Mouse (Mus musculus) limb, embryonic 10.5 days (tissue): ENCODE measurements at regions not wholly inside any gene's neighbourhood (a gene's known extent, or its start where the extent isn't known, plus 50 kb on each side); places are given as distances from the start of the nearest gene placed in this dataset.
"Not testable (repeated sequence)": the region's sequence is repeated elsewhere in the genome, so short reads cannot be mapped to it uniquely, and the experiment has no call there.

Experiments used
- DNase-seq: peaks from one replicate; pipeline ENCODE4 v3.0.0-alpha.2; 2017; ENCODE audit warnings: low spot score
- H3K27ac ChIP-seq: fragments of 300-500 bp; sonication (generic); 2 replicates; pipeline ENCODE4 v1.5.1; 2016; ENCODE audit warnings: mild to moderate bottlenecking
- H3K27me3 ChIP-seq: fragments of 300-500 bp; sonication (generic); 2 replicates; pipeline ENCODE4 v1.6.1; 2016; ENCODE audit warnings: low read depth, mild to moderate bottlenecking; ENCODE audit not compliant: poor library complexity, severe bottlenecking
- H3K36me3 ChIP-seq: fragments of 300-500 bp; sonication (generic); 2 replicates; pipeline ENCODE4 v1.6.1; 2016; ENCODE audit warnings: mild to moderate bottlenecking, moderate library complexity
- H3K4me1 ChIP-seq: fragments of 300-500 bp; sonication (generic); 2 replicates; pipeline ENCODE4 v1.6.1; 2016
- H3K4me3 ChIP-seq: fragments of 300-500 bp; sonication (generic); 2 replicates; pipeline ENCODE4 v1.5.1; 2016; ENCODE audit warnings: mild to moderate bottlenecking, moderate library complexity
- H3K9me3 ChIP-seq: fragments of 300-500 bp; sonication (generic); replicated peaks from 2 replicates; pipeline ENCODE4 v1.6.1; 2016; ENCODE audit warnings: mild to moderate bottlenecking
- WGBS: fragments of 180-500 bp; shearing (Covaris S2); methylation state at CpG from one replicate; pipeline ENCODE4 v1.1.7; 2016; 5-methylcytosine and 5-hydroxymethylcytosine counted together

DNA sequence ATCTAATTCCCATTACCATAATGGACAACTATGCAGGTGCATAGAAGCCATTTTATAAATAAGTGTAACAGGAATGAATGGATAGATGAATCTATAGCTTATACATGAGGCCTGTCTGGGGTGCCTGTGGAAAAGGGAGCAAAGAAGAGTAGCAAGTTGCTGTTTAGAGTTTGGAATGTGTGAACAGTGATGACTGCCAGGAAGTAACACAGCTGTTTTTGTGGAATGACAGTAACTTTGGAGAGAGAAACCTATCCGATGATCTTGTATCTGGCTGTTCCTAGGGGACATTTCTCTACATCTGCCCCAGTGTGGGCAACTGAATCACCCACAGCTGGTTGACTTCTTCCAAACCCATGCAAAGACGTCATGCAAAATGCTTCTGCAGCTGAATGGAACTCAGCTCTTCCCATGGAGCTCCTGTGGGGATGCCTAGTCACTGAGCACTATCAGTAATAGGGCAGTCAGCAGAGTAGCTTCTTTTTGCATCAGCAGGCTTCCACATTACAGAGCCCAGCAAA lies 192.4 kb downstream of the Osr1 start:
- H3K9me3 ChIP-seq, H3K27ac ChIP-seq, H3K4me3 ChIP-seq, H3K36me3 ChIP-seq, H3K27me3 ChIP-seq, DNase-seq: not testable (repeated sequence)
- H3K4me1 ChIP-seq: peaks cover 10% of the 10 kb centered on the region
- 75% methylated on average over 2 of the region's 2 CpGs for WGBS

DNA sequence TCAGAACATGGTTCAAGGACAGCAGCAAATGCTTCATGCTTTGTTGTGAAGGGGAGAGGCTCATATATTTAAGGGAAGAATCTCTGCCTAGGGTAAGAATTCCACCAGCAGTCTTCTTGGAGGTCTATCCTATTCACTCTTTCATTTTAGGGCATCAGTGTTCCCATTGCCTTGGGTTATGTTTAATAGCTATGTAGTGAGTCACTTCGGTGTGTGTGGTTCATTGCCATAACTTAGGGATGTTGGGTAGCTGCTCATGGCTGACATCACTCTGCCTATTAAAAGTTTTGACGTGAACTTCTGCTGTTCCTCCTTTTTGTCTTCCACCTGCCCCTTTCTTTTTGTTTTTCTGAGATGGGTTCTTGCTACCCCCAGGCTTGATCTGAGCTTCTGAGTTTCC lies 192.9 kb downstream of the Osr1 start:
- Histone ChIP-seq H3K4me3 (no peak overlapping the region), H3K36me3 (no peaks in the 10 kb centered on the region)
- WGBS: 89% methylated on average over 2 of the region's 2 CpGs

DNA sequence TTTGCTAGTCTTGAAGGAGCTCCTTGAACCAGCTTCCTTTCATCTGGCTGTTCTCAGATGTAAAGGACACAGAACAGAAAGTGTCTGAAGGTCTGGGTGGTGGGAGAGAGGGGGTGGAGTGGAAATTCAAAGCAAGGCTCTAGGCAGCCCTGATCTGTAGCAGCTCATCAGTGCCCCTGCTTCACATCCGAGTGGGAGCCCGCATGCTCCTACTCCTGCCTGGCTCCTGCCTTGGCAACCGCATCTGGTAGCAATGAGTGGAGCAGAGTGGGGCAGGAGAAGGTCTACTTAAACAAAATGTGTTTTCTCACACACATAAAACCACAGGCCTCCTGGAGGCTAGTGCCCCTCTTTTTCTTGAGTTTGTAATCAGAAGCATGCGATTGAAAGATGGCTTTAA lies 201.0 kb downstream of the Osr1 start:
- Histone ChIP-seq H3K27ac (0 out of 2 replicates have a peak overlapping the region, but pooled peaks have one; percentile 4), H3K27me3 (no peaks in the 10 kb centered on the region), H3K9me3 (no peaks in the 10 kb centered on the region), H3K4me1 (peaks cover 18% of the 10 kb centered on the region), H3K4me3 (no peak overlapping the region), H3K36me3 (no peaks in the 10 kb centered on the region)
- 50% methylated on average over 4 of the region's 4 CpGs for WGBS
- DNase-seq: peak; percentile 46

More for the DNA sequence above, 192.9 kb downstream of the Osr1 start:
- Histone ChIP-seq H3K27me3 (no peaks in the 10 kb centered on the region), H3K4me1 (peaks cover 10% of the 10 kb centered on the region), H3K27ac (no peak overlapping the region), H3K9me3 (no peaks in the 10 kb centered on the region)
- DNase-seq: no peak

DNA sequence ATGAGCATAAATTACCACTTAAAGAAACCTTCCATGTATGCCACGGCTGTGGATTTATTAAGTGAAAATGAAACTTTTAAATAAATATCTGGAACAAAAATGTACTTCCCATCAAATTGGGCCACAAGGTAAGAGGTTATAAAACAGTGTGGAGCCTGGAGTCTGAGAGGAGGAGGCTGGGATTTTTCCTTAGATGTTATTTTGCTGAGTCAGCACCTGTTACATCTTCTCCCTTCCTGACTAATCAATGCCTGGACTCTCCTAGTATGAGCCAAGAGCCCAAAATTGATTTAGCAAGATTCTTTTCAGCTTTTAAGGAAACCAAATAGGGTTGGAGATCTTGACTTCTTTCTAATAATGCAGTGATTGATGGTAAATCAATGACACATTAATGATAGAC lies 203.0 kb downstream of the Osr1 start:
- H3K27me3 ChIP-seq: no peaks in the 10 kb centered on the region
- no peaks in the 10 kb centered on the region for H3K36me3 ChIP-seq
- peaks cover 18% of the 10 kb centered on the region for H3K4me1 ChIP-seq
- DNase-seq: no peak
- H3K9me3 ChIP-seq: no peaks in the 10 kb centered on the region
- no peak overlapping the region for H3K27ac ChIP-seq
- H3K4me3 ChIP-seq: no peak overlapping the region
- 73% methylated on average over 1 of the region's 1 CpGs for WGBS

DNA sequence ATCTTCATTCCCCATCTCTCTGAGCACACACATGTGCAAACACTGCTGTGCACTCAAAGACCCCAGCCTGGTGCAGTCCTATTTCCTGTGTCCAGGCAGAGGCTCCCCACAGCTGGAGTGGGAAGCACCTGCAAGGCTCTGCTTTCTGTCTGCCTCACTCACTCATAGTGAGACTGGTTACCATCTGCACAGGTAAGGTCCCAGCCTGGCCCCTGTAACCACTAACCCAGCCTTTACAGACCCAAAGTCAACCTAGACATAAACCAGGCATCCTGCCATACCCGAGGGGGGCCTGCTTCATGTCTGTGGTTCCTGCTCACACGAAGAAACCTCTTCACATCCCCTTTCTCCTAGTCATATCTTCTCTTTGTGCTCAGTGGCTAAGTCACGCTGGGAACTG lies 232.4 kb downstream of the Osr1 start:
- Histone ChIP-seq H3K4me3 (no peak overlapping the region), H3K36me3 (no peaks in the 10 kb centered on the region), H3K27me3 (no peaks in the 10 kb centered on the region), H3K4me1 (0 out of 2 replicates have a peak, but pooled peaks cover 4% of the 10 kb centered on the region), H3K27ac (no peak overlapping the region), H3K9me3 (no peaks in the 10 kb centered on the region)
- WGBS: 47% methylated on average over 3 of the region's 3 CpGs
- no peak for DNase-seq

DNA sequence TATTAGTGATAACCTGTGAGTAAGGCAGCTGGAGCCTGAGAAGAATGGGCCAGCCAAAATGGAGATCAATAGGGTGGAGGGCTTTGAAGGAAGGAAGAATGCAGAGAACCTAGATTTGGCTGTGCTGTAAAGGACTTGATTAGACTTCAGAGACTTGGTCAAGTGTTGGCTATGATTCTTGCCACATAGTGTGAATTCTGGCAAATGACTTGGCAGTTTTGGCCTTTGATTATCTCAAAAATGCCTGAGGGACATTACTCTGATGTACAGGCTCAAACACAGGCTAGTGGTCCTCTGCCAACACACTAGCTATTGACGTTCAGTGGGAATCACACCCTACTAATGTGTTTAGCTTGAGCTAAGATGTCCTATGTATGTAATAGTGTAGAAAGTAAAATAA lies 237.5 kb downstream of the Osr1 start:
- no peak for DNase-seq
- Histone ChIP-seq H3K27me3 (no peaks in the 10 kb centered on the region), H3K9me3 (no peaks in the 10 kb centered on the region), H3K36me3 (no peaks in the 10 kb centered on the region), H3K4me1 (0 out of 2 replicates have a peak, but pooled peaks cover 2% of the 10 kb centered on the region), H3K4me3 (no peak overlapping the region), H3K27ac (no peak overlapping the region)
- 78% methylated on average over 1 of the region's 1 CpGs for WGBS

DNA sequence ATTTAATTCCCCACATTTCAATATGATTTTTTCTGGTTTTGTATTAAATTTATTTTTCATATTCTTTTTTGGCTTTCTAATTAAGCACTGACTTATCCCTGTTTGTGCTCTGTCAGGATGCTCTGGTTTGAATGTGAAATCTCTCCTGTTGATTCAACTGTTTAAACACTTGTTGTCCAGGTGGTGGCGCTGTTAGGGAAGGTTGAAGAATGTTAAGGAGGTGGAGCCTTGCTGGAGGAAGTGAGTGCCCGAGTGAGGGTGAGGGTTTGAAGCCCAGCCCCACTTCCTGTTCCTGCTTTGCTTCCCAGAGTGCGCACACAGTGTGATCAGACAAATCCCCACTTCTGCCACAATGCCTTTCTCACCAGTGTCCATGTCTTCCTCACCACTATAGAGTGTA lies 263.4 kb downstream of the Osr1 start:
- no peaks in the 10 kb centered on the region for H3K27me3 ChIP-seq
- WGBS: 69% methylated on average over 3 of the region's 3 CpGs

DNA sequence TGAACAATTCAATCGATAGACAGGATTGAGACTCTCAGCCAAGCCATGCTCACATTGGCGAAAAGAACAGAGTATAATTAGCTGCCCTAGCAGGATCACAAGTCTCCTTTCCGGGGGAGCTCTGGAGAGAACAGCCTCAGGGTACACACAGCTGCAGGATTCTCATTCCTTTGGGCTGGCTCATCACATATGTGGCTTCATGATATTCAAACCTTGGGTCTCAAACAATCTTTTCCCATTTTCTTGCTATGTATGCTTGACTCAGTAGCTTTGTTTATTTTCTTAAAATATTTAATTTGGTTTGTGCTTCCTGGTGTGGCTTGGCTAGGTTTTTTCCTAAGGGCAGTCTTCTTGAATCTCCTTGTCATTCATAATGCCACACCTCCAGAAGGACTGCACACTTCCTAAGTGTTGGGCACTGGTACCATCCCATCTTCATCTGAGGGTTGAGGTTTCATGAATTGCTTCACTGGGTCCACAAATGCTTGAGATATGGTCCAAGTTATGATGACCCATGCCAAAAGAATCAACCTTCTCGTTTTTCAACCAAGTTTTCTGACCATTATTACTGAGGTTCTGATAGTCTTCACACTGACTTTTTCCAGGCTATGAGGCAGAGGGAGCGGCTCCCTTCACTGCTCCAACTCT lies 269.4 kb downstream of the Osr1 start:
- Histone ChIP-seq H3K27me3 (no peaks in the 10 kb centered on the region), H3K4me1 (no peaks in the 10 kb centered on the region; the same call in 1 of the 2 replicates), H3K27ac (no peak overlapping the region), H3K36me3 (no peaks in the 10 kb centered on the region), H3K9me3 (no peaks in the 10 kb centered on the region), H3K4me3 (no peak overlapping the region)
- 74% methylated on average over 5 of the region's 5 CpGs for WGBS
- no peak for DNase-seq

More for the DNA sequence above, 263.4 kb downstream of the Osr1 start:
- no peak for DNase-seq
- no peak overlapping the region for H3K27ac ChIP-seq
- H3K9me3 ChIP-seq: no peaks in the 10 kb centered on the region
- H3K4me3 ChIP-seq: no peak overlapping the region
- H3K4me1 ChIP-seq: no peaks in the 10 kb centered on the region
- H3K36me3 ChIP-seq: no peaks in the 10 kb centered on the region

DNA sequence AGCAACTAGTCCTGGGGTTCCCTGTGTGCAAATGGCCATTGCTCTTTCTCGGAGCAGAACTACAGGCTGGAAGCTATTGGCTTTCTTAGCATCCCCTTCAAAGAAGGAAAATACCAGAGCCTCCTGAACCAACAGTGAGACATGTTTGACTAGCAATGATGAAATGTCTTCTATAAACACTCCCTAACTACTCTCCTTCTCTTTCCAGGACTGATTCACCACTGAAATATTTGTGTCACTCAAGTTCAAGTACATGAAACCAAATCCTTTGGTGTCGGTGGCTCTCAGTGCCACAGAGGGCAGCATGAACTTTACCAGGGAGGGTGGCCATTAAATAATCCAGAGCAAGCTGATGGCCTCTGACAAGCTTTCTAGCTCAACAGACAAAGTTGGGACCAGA lies 270.0 kb downstream of the Osr1 start:
- no peaks in the 10 kb centered on the region for H3K36me3 ChIP-seq
- no peak for DNase-seq

DNA sequence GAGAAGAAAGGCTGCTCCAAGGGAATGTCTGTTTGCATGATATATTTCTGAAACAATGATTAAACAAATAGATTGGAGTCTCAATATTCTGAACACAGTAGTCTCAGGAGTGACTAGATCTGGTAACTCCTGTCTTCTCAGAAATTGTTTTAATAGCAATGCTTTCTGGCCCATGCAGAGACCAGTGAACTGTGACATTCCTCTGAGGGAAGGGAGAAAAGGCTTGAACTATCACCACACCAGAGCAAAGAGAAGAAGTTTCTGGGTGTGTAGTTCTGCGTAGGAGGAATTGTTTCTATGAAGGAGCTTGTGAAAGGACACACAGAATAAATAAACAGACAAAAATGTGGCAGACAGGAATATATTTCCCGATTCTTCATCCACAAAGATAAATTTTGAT lies 277.1 kb downstream of the Osr1 start:
- no peak for DNase-seq
- H3K9me3 ChIP-seq: no peaks in the 10 kb centered on the region
- 93% methylated on average over 2 of the region's 2 CpGs for WGBS
- H3K27ac ChIP-seq: no peak overlapping the region
- H3K36me3 ChIP-seq: no peaks in the 10 kb centered on the region
- H3K4me1 ChIP-seq: no peaks in the 10 kb centered on the region; the same call in 1 of the 2 replicates
- no peaks in the 10 kb centered on the region for H3K27me3 ChIP-seq
- H3K4me3 ChIP-seq: no peak overlapping the region

More for the DNA sequence above, 270.0 kb downstream of the Osr1 start:
- Histone ChIP-seq H3K4me3 (no peak overlapping the region), H3K9me3 (no peaks in the 10 kb centered on the region), H3K27ac (no peak overlapping the region), H3K27me3 (no peaks in the 10 kb centered on the region), H3K4me1 (no peaks in the 10 kb centered on the region; the same call in 1 of the 2 replicates)
- whole genome bisulfite sequencing: 81% methylated on average over 2 of the region's 2 CpGs

DNA sequence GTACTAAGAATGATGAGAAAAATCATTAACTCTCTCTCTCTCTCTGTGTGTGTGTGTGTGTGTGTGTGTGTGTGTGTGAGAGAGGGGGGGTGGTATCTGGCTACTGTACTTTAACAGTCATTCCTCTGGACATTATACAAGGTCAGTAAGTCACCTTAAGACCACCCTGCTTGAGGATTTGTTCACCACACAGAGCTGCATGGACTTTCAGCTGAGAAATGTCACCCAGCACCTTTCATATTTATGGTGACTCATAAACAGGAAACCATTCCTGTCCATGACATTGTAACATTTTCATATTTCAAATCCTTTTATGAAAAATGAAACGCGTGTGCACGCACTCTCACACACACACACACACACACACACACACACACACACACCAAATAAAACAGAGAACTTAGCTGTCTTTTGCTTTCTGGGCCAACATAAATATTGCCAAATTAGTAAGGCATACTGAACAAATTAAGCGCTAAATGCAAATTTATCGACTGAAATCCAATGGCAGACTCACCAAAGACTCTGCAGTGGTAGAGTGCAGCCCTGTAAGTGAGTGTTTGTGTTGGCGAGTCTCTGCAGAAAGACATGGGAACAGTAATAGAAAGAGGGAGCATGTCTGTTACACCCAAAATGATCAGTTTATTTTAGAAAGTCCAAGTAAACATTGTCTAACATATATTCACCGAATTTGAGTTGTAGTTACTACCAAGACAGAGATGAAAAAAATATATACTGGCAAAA lies 277.7 kb downstream of the Osr1 start:
- no peaks in the 10 kb centered on the region for H3K27me3 ChIP-seq
- no peak overlapping the region for H3K27ac ChIP-seq
- DNase-seq: no peak
- no peaks in the 10 kb centered on the region for H3K36me3 ChIP-seq
- H3K9me3 ChIP-seq: no peaks in the 10 kb centered on the region
- 81% methylated on average over 7 of the region's 7 CpGs for WGBS
- no peaks in the 10 kb centered on the region for H3K4me1 ChIP-seq
- no peak overlapping the region for H3K4me3 ChIP-seq

DNA sequence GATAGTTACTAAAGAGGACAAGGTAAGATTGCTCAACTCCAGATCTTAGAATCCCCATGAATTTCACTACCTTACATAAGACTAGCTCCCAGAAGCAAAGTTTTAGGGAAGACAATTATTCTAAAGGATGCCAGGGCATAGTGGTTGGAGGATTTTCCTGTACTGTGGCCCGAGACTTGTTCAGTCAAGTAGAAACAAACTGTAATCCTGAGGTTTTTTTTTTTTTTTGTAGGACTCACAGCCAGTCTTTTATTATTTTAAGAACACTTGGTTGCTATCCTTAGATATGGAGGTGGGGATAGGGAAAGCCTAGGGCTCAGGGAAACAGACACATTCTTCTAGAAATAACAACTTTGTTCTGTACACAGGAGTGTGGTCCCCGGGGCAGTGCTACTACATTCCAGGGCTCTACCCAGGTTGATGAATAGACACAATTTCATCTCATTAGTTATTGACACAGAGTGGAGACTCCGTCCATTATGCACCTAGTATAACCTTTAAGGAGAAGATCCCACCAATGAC lies 285.6 kb downstream of the Osr1 start:
- H3K36me3 ChIP-seq: no peaks in the 10 kb centered on the region
- DNase-seq: no peak
- H3K4me1 ChIP-seq: no peaks in the 10 kb centered on the region

DNA sequence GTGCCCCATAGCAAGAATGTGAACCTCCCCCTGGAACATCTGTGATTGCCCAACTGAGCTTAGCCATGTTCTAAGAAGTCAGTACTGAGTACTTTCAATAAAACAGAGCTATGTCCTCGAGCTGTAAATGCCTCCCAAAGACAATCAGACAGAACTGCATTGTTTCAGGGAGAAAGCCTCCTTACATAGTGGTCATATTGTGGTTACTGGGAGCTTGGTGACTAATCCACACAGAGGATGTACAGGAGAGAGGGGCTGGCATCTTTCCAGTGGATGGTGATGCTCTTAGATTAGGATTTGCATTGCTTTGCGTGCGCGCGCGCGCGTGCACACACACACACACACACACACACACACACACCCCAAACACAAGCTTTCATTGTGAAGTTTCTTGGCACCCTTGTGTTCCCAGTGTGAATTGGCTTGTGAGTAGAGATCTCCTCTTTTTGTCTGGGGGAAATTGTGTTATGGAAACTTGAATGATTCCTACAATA lies 286.3 kb downstream of the Osr1 start:
- H3K27ac ChIP-seq: no peak overlapping the region
- H3K36me3 ChIP-seq: no peaks in the 10 kb centered on the region
- DNase-seq: no peak
- H3K4me3 ChIP-seq: no peak overlapping the region
- no peaks in the 10 kb centered on the region for H3K9me3 ChIP-seq
- 95% methylated on average over 8 of the region's 8 CpGs for WGBS
- no peaks in the 10 kb centered on the region for H3K27me3 ChIP-seq
- H3K4me1 ChIP-seq: no peaks in the 10 kb centered on the region

More for the DNA sequence above, 285.6 kb downstream of the Osr1 start:
- H3K27me3 ChIP-seq: no peaks in the 10 kb centered on the region
- no peaks in the 10 kb centered on the region for H3K9me3 ChIP-seq
- no peak overlapping the region for H3K4me3 ChIP-seq
- whole genome bisulfite sequencing: 87% methylated on average over 3 of the region's 3 CpGs
- no peak overlapping the region for H3K27ac ChIP-seq
